Mouse (Mus musculus): Measurements from ENCODE around the gene Fez2. TPM values are rescaled to one million over a fixed set of nuclear protein-coding genes. Genes with fewer than 3 reads are reported as not detected.

Fez2 gene
- polyA plus RNA-seq, 1 experiment from 2014 or later: 48.7 TPM

DNA sequence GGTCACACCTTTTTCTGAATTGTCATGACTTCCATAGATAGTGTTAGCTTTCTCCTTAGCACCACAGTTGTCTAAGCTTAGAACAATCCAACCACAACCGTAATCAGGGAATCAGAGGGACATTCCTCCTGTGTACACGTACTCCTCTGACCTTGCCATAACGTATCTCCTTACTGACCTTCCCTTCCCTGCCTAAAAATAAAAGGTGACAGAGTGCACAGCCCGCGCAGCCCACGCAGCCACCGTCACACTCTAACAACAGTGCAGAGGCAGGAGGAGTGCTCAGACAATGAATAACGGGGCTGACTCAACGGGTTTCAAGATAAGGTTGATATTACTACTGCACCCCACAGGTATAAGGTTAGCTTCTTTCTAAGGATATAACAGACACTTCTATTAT, 14.1 kb downstream of the Fez2 start:
- Histone ChIP-seq H3K27ac (no peak overlapping the region), H3K27me3 (no peaks in the 10 kb centered on the region), H3K9ac (no peak overlapping the region), H3K36me3 (peaks cover 24% of the 10 kb centered on the region), H3K9me3 (no peaks in the 10 kb centered on the region), H3K4me1 (replicated peaks) (peaks cover 3% of the 10 kb centered on the region; the same call in 1 of the 2 replicates), H3K4me2 (no peak overlapping the region), H3K4me3 (no peak overlapping the region)
- no peak for ATAC-seq (ENCODE audit: low FRiP score)
- WGBS: 95% methylated on average over 9 of the region's 9 CpGs

DNA sequence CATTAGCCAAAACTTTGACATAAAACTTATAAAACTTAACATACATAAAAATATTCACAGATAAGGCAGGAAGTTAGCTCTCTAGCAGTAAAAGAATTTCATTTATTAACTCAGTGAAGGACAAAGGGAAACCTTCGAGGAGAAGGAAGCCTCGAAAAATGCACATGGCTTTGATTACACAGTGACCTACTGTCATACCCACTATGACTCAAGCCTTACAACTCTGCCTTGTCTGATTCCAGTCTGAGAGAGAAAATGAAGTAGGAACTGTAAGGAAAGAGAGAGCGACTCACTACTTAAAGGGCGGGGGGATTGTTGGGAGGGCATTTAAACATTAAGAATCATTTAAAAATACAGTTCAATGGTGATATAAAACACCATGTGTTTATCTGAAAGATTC, 14.7 kb downstream of the Fez2 start:
- no peak overlapping the region for H3K4me3 ChIP-seq
- no peak for ATAC-seq (ENCODE audit: low FRiP score)
- H3K36me3 ChIP-seq: peaks cover 24% of the 10 kb centered on the region
- H3K4me1 ChIP-seq (replicated peaks): 0 out of 2 replicates have a peak, but pooled peaks cover 3% of the 10 kb centered on the region
- 84% methylated on average over 4 of the region's 4 CpGs for WGBS
- no peak overlapping the region for H3K9ac ChIP-seq
- no peak overlapping the region for H3K27ac ChIP-seq
- H3K4me2 ChIP-seq: no peak overlapping the region
- H3K27me3 ChIP-seq: no peaks in the 10 kb centered on the region
- no peaks in the 10 kb centered on the region for H3K9me3 ChIP-seq

DNA sequence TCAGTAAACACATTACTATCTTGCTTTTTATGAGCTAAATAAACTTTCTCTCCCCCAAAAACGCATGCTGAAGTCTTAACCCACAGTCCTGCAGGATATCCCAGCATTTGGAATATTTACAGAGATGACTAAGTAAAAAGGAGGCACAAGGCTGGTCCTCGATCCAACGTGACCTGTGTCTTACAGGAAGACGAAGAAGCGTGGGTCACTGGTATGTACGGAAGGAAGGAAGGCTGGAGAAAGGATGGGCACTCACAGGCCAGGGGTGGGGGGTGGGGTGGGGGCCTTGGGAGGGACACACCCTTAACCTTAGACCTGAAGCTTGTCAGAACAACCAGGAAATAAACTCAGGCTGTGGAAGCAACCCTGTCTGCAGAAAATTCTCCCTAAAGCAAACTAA, 15.8 kb downstream of the Fez2 start:
- no peak overlapping the region for H3K27ac ChIP-seq
- H3K9ac ChIP-seq: no peak overlapping the region
- no peak overlapping the region for H3K4me3 ChIP-seq
- 0 out of 2 replicates have a peak, but pooled peaks cover 3% of the 10 kb centered on the region for H3K4me1 ChIP-seq (replicated peaks)
- H3K27me3 ChIP-seq: no peaks in the 10 kb centered on the region
- H3K4me2 ChIP-seq: no peak overlapping the region
- ATAC-seq (ENCODE audit: low FRiP score): no peak
- WGBS: 86% methylated on average over 6 of the region's 6 CpGs
- H3K9me3 ChIP-seq: no peaks in the 10 kb centered on the region
- H3K36me3 ChIP-seq: peaks cover 24% of the 10 kb centered on the region

DNA sequence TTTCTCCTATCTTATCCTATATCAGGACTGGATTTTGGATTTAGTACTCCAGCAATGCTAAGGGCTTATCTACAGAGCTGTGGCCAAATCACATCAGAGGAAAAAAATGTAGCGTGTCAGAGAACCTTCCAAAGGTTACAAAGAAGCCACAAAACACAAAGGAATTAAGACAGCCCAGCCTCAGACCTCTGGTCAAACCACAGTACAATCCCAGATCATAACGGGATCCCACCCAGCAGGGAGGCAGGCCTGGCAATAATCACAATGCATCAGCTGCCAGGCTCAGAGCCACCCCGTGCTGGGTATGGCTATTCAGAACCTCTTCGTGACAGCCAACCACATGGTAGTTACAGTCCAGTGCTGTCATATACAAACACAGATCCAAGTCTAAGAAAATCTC, 16.2 kb downstream of the Fez2 start:
- WGBS: 46% methylated on average over 4 of the region's 4 CpGs

DNA sequence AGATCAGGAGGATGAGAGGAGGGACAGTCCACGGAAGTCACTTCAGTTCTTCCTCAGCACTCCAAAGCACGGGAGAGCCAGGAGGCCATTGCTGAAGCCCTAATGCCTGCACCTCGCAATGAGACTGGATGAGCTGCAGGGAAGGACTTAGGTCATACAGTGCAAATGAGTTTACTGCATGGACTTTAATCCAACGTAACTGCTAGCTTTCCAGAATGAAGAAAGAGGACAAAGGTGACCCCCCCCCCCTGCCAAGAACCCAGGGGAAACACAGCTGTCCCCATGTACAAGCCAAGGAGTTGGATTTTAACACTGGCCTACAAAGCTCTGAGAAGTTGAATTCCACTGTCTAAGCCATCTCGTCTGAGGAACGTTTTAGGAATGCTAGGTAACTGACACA, 16.6 kb downstream of the Fez2 start:
- H3K4me2 ChIP-seq: no peak overlapping the region
- 79% methylated on average over 6 of the region's 6 CpGs for WGBS
- H3K9me3 ChIP-seq: no peaks in the 10 kb centered on the region
- H3K27ac ChIP-seq: no peak overlapping the region
- H3K4me1 ChIP-seq (replicated peaks): 0 out of 2 replicates have a peak, but pooled peaks cover 3% of the 10 kb centered on the region
- peaks cover 24% of the 10 kb centered on the region for H3K36me3 ChIP-seq
- H3K4me3 ChIP-seq: no peak overlapping the region
- H3K9ac ChIP-seq: no peak overlapping the region
- no peaks in the 10 kb centered on the region for H3K27me3 ChIP-seq
- no peak for ATAC-seq (ENCODE audit: low FRiP score)

More for the DNA sequence above, 16.2 kb downstream of the Fez2 start:
- Histone ChIP-seq H3K36me3 (peaks cover 24% of the 10 kb centered on the region), H3K9me3 (no peaks in the 10 kb centered on the region), H3K27me3 (no peaks in the 10 kb centered on the region), H3K9ac (no peak overlapping the region), H3K4me3 (no peak overlapping the region), H3K27ac (no peak overlapping the region), H3K4me2 (no peak overlapping the region), H3K4me1 (replicated peaks) (0 out of 2 replicates have a peak, but pooled peaks cover 3% of the 10 kb centered on the region)
- ATAC-seq (ENCODE audit: low FRiP score): no peak

DNA sequence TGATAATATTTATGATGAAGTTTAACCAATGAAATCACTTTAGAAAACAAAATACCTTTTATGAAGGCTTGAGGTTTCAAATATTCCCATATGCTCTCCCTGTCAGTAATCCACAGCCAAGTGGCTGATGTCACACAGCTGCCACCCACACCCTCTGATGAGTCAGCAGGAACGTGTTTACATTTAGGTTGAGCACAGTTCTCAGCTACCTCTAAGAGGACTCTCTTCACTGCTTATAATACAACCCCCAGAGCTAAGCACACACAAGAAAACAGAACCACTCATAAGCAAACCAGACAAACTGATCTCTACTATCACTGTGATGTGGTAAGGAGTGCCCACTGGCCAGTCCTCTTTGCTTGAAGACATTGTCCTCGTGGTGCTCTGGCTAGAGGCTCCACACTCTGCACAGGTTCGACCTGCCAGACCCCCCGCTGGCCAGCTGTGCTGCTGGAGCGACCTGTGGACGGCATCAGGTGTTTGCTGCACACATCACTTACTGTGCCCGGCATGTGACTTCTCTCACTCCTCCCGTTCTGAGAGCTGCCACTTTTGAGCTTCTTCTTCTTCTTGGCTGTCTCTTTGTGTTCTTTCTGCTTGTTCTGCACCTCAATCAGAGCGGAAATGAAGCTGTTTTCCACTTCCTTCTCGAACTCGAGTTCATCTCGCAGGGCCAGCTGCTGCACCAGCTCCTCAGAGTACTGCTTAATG, 17.7 kb downstream of the Fez2 start:
- Histone ChIP-seq H3K4me2 (no peak overlapping the region), H3K36me3 (peaks cover 27% of the 10 kb centered on the region), H3K9ac (no peak overlapping the region), H3K4me3 (no peak overlapping the region), H3K9me3 (no peaks in the 10 kb centered on the region), H3K27ac (no peak overlapping the region), H3K27me3 (no peaks in the 10 kb centered on the region), H3K4me1 (replicated peaks) (0 out of 2 replicates have a peak, but pooled peaks cover 3% of the 10 kb centered on the region)
- 81% methylated on average over 12 of the region's 12 CpGs for WGBS
- ATAC-seq (ENCODE audit: low FRiP score): no peak

DNA sequence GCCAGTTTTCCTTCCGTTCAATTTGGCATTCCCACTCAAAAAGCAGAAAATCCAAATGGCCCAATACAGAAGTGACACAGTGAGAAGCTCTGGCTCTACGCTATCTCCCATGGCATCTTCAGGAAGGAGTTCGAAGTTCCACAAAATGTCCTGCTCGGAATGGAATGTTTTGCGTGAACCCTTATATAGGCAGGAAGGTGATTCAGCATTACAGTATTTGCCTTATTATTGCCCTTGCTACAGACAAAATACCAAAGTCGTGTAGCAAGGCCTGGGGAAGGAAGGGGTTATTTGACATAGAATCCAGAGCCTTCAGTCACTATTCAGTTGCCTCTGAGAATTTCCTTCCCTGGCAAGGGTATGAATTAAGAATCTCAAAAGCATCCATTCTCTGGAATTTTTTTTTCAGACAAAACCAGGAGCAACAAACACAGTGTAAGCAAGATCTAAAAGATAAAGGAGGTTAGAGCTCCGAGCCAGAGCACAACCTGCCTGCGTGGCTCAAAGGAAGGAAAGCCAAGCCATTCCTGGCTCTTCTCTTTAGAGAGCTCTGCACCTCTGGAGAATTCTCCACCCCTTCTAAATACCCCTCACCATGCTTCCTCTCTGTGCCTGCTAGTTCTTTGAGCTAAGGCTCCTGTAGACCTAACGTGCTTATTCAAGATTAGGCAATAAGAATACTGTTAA, 25.4 kb downstream of the Fez2 start:
- Histone ChIP-seq H3K27me3 (no peaks in the 10 kb centered on the region), H3K36me3 (peaks cover 6% of the 10 kb centered on the region), H3K9me3 (no peaks in the 10 kb centered on the region), H3K4me2 (no peak overlapping the region), H3K27ac (no peak overlapping the region), H3K4me3 (no peak overlapping the region), H3K4me1 (replicated peaks) (no peaks in the 10 kb centered on the region), H3K9ac (no peak overlapping the region)
- no peak for ATAC-seq (ENCODE audit: low FRiP score)
- 86% methylated on average over 9 of the region's 9 CpGs for WGBS

DNA sequence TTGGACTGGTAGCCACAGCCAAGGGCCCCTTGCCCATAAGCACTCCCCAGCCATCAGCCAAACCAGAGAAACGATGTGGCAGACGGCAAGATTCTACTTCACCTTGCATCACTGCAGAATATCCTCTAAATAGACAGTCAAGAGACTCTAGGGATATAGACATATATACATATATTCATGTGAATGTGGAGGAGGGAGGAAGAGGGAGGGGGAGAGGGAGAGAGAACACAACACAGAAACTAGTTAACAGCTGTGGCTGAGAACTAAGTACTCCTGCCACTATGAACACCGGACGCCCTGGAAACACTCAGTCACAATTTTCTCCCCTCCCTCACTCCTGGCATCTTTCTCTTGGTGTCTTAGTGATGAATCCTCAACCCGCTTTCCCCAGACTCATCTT, 28.4 kb downstream of the Fez2 start:
- no peak overlapping the region for H3K4me3 ChIP-seq
- H3K27ac ChIP-seq: no peak overlapping the region
- H3K9ac ChIP-seq: no peak overlapping the region
- 94% methylated on average over 5 of the region's 5 CpGs for WGBS
- H3K4me1 ChIP-seq (replicated peaks): no peaks in the 10 kb centered on the region
- ATAC-seq (ENCODE audit: low FRiP score): no peak
- no peaks in the 10 kb centered on the region for H3K27me3 ChIP-seq
- no peaks in the 10 kb centered on the region for H3K9me3 ChIP-seq
- 0 out of 2 replicates have a peak, but pooled peaks cover 3% of the 10 kb centered on the region for H3K36me3 ChIP-seq
- H3K4me2 ChIP-seq: no peak overlapping the region

DNA sequence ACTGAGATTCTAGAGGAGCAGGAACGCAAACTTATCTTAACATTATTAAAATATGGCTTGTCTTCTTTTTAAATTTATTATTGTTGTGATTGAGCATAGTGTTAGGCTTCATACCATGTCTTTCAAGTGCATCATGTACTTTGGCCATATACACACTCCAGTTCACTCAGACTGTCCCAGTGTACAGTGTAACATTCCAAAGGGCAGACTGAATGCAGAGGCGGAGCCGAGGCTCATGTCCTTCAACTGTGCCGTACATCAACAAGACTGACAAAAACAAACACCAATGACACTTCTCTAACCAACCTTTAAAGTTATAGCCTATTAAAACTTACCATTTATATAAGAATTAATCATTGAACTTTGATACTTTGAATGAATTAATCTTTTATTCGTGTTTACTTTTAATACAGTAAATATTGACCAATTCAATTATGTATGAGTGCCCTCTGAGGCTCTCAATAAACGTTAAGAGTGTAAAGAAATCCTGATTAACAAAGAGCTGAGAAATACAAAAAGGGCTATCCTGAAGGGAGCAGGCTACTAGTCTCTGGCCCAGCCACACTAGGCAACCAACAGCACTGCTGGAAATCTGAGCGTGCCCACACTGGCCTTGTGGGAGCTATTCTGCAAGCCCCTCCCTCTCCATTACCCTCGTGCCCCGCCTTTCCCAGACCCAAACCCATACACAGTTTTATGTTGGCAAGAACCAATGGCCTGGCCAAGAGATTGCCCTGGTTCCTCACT, 29.7 kb downstream of the Fez2 start:
- no peak overlapping the region for H3K9ac ChIP-seq
- H3K9me3 ChIP-seq: no peaks in the 10 kb centered on the region
- no peak overlapping the region for H3K4me2 ChIP-seq
- no peak overlapping the region for H3K27ac ChIP-seq
- 0 out of 2 replicates have a peak, but pooled peaks cover 3% of the 10 kb centered on the region for H3K36me3 ChIP-seq
- WGBS: 89% methylated on average over 9 of the region's 9 CpGs
- no peaks in the 10 kb centered on the region for H3K27me3 ChIP-seq
- no peak for ATAC-seq (ENCODE audit: low FRiP score)
- H3K4me1 ChIP-seq (replicated peaks): no peaks in the 10 kb centered on the region
- H3K4me3 ChIP-seq: no peak overlapping the region

DNA sequence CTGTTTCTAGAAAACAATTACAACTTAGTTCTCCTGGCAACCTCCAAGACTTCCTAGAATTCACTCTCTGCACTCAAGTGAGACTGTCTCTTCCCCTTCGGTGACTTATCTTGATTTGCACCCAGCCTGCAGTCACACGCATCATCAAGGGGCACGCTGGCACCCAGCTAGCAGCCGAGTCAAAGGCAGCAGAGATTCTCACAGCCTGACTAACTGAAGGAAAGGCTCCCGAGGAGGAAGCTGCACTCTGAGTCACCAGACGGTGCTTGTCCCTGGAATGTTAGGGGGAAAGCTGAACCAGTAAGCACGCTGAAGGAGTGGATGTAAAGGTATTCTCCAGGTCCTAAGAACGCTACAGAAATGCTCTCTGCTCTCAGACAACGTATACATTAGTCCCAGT, 30.3 kb downstream of the Fez2 start:
- no peak overlapping the region for H3K4me2 ChIP-seq
- 0 out of 2 replicates have a peak, but pooled peaks cover 3% of the 10 kb centered on the region for H3K36me3 ChIP-seq
- no peak overlapping the region for H3K27ac ChIP-seq
- H3K27me3 ChIP-seq: no peaks in the 10 kb centered on the region
- H3K4me1 ChIP-seq (replicated peaks): no peaks in the 10 kb centered on the region
- no peak for ATAC-seq (ENCODE audit: low FRiP score)
- no peaks in the 10 kb centered on the region for H3K9me3 ChIP-seq
- WGBS: 85% methylated on average over 9 of the region's 9 CpGs
- H3K9ac ChIP-seq: no peak overlapping the region
- no peak overlapping the region for H3K4me3 ChIP-seq

DNA sequence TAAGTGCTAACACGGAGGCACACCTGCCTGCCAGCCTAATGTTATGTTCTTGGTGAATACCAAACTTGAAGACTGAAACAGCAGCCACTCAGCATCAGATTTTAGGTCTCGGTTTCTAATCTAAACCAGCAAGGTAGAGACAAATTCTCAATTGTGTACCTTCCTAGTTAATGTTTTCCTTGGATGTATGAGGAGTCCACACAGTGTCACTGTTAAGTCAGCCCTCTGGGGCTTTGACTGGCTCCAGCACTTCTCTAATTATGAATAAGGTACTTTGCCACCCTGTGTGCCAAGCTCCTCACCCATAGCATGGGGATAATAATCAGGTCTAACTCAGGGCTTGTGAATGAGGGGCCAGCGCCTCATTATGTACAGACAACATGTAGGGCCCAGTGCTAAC, 35.6 kb downstream of the Fez2 start:
- no peak overlapping the region for H3K27ac ChIP-seq
- no peak for ATAC-seq (ENCODE audit: low FRiP score)
- no peak overlapping the region for H3K9ac ChIP-seq
- H3K4me3 ChIP-seq: no peak overlapping the region
- peaks cover 21% of the 10 kb centered on the region for H3K36me3 ChIP-seq
- no peak overlapping the region for H3K4me2 ChIP-seq
- no peaks in the 10 kb centered on the region for H3K27me3 ChIP-seq
- WGBS: 96% methylated on average over 3 of the region's 3 CpGs
- no peaks in the 10 kb centered on the region for H3K9me3 ChIP-seq
- H3K4me1 ChIP-seq (replicated peaks): no peaks in the 10 kb centered on the region

DNA sequence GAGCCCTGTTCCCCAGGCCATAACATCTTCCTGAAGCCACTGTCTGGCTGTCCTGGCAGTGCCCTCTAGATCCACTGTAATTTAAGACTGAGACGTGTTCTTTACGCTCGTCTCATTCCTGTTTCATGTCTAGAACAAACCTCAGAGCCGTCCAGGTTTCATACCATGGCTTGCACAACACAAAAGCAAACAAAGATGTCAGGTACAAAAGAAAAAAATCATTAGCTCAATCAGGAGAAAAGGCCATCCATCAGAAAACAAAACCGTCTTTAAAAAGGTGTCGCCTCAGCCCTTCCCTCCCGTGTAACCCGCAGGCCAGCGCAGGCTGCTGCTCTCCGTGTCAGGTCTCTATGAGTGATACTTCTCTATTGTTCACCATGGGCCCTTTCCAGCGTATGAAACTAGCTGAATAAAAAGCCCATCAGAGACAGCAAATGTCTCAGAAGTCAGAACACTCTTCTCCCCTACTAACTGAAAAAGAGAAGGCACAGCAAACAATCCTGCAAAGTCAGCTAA, 38.2 kb downstream of the Fez2 start:
- H3K4me2 ChIP-seq: no peak overlapping the region
- 59% methylated on average over 11 of the region's 11 CpGs for WGBS
- H3K27me3 ChIP-seq: no peaks in the 10 kb centered on the region
- H3K27ac ChIP-seq: no peak overlapping the region
- ATAC-seq (ENCODE audit: low FRiP score): no peak
- H3K4me3 ChIP-seq: no peak overlapping the region
- H3K9ac ChIP-seq: no peak overlapping the region
- H3K36me3 ChIP-seq: peaks cover 22% of the 10 kb centered on the region
- no peaks in the 10 kb centered on the region for H3K4me1 ChIP-seq (replicated peaks)
- H3K9me3 ChIP-seq: no peaks in the 10 kb centered on the region
